Mouse (Mus musculus) heart, adult 18-20 months (tissue): ENCODE measurements around the gene Fmod. TPM values are rescaled to one million over a fixed set of nuclear protein-coding genes. Genes with fewer than 3 reads are reported as not detected.

Source experiments
- DNase-seq, 2 experiments: peaks; one replicate each; pipeline ENCODE4 v3.0.0; 2021 to 2022; ENCODE audit warnings: mixed read lengths in 1 of 2
- total RNA-seq, 2 experiments: library from RNA; stranded (reverse); gene quantifications; 2 replicates each; pipeline ENCODE4 v1.2.3; 2021

The Fmod gene
- total RNA-seq, 2 experiments from 2014 or later: 6.2 to 9.3 TPM

GRCm38 (mm10) chr1:134096264-134096934, 59.3 kb downstream of the Fmod start:
- peak; percentile 63 to 72 for DNase-seq

GRCm38 (mm10) chr1:134097080-134097855, 60.2 kb downstream of the Fmod start:
- DNase-seq: peak in 1 of 2 experiments; percentile 32

Other genes starting within 250 kb of the Fmod start
- gene Atp2b4, start 236.2 kb upstream of the Fmod start, total RNA-seq: 10 to 100 TPM; 17.2 to 19.3 TPM
- under 1 TPM; 0.23 to 0.37 TPM for gene Optc, start 129.3 kb upstream of the Fmod start, total RNA-seq
- gene Prelp, start 115.8 kb upstream of the Fmod start, total RNA-seq: 10 to 100 TPM; 23.4 to 28.7 TPM
- 10 to 100 TPM; 31.1 to 32.0 TPM for gene Btg2, start 41.9 kb downstream of the Fmod start, total RNA-seq
- not detected for gene Chit1, start 74.0 kb downstream of the Fmod start, total RNA-seq
- 1 to 10 TPM in 1 of 2 experiments, under 1 TPM in 1; 0.42 to 1.0 TPM for gene Chil1, start 144.9 kb downstream of the Fmod start, total RNA-seq
- gene Mybph, start 156.2 kb downstream of the Fmod start, total RNA-seq: not detected
- 10 to 100 TPM in 1 of 2 experiments, 1 to 10 TPM in 1; 7.1 to 12.8 TPM for gene Adora1, start 198.2 kb downstream of the Fmod start, total RNA-seq